Mouse (Mus musculus) midbrain, embryonic 10.5 days (tissue): ENCODE results near the gene Zfp60. TPM values are rescaled to one million over a fixed set of nuclear protein-coding genes. Genes with fewer than 3 reads are reported as not detected.

Source experiments
- DNase-seq: peaks from one replicate; pipeline ENCODE4 v3.0.0-alpha.2; 2017; ENCODE audit warnings: low spot score
- H3K27ac ChIP-seq: fragments of 300-500 bp; sonication (generic); replicated peaks from 2 replicates; pipeline ENCODE4 v1.5.1; 2016; ENCODE audit warnings: mild to moderate bottlenecking
- H3K27me3 ChIP-seq: fragments of 300-500 bp; sonication (generic); 2 replicates; pipeline ENCODE4 v1.6.1; 2016; ENCODE audit warnings: low read depth, mild to moderate bottlenecking; ENCODE audit not compliant: poor library complexity, severe bottlenecking
- H3K36me3 ChIP-seq: fragments of 300-500 bp; sonication (generic); 2 replicates; pipeline ENCODE4 v1.6.1; 2016; ENCODE audit warnings: mild to moderate bottlenecking, moderate library complexity
- H3K4me1 ChIP-seq: fragments of 300-500 bp; sonication (generic); 2 replicates; pipeline ENCODE4 v1.6.1; 2016
- H3K4me3 ChIP-seq: fragments of 300-500 bp; sonication (generic); 2 replicates; pipeline ENCODE4 v1.5.1; 2016; ENCODE audit warnings: mild to moderate bottlenecking, moderate library complexity
- H3K9me3 ChIP-seq: fragments of 300-500 bp; sonication (generic); replicated peaks from 2 replicates; pipeline ENCODE4 v1.6.1; 2016; ENCODE audit warnings: mild to moderate bottlenecking
- WGBS: fragments of 180-500 bp; shearing (Covaris S2); methylation state at CpG from one replicate; pipeline ENCODE4 v1.1.7; 2016; 5-methylcytosine and 5-hydroxymethylcytosine counted together
- polyA plus RNA-seq: library from polyadenylated mRNA; unstranded; fragments of >200 nt; fragmentation: Nextera tagmentation; extraction: Ambion mirVana; gene quantifications from 2 replicates; pipeline ENCODE4 v1.2.1, GENCODE M21; 2016

The Zfp60 gene
- 62.4 and 80.1 TPM in 2 replicates for polyA plus RNA-seq

DNA sequence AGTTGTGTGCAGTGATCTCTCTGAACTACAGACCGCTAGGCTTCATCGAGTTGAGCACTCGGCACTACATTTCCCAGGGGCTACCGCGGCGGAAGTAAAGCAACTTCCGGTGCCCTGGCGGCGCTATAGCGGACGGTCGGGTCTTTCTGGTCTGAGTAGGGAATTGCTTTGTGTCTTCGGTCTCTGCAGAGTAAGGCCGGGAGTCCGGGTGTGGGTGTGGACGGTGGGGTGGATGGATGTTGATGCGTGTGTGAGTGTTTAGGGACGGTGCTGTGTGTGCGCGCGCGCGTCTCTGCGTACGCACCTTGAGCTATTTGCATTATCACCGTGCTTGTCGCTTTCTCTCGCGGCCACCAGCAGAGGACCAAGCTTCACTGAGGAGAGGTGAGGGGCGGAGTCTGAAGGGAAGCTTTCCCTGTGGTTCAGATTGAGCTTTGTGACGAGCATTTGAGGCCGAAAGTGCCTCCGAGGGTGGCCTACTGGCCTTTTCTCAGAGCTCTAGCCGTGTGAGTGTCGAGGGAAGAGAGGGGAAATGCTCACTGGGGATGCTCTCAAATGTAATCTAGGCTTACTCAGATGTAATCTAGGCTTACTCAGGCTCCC lies at the start of gene Zfp60:
TSS of gene Zfp60 (plus strand) at position 109 of the 603 bp plus-strand sequence.
- Histone ChIP-seq H3K27ac (peak within 1 kb of the TSS; percentile 97), H3K36me3 (peaks cover 16% of the 10 kb centered on the region), H3K27me3 (no peaks in the 10 kb centered on the region), H3K4me3 (peak within 1 kb of the TSS; percentile 79), H3K4me1 (peaks cover 45% of the 10 kb centered on the region), H3K9me3 (no peaks in the 10 kb centered on the region)
- DNase-seq = peak; percentile 90
- WGBS = 0% methylated on average over 35 of the region's 35 CpGs

DNA sequence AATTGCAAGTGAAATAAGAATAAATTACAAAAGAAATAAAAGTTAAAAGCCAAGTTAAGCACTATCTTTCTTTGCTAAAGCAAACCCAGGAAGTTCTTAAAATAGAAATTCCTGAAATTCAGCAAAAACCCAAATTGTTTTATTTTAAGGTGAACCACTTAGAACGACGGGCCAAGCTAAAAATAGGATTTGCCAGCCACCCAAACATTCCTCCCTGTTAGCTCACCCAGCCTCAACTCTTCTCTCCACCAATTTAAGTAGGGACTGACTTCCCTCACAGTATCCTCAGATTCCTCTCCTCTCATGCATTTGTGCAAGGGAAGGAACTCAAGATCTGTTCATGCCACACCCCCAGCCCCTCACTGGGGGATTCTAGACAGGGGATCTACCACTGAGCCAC lies 48.0 kb upstream of the Zfp60 start:
- WGBS = 76% methylated on average over 2 of the region's 2 CpGs

DNA sequence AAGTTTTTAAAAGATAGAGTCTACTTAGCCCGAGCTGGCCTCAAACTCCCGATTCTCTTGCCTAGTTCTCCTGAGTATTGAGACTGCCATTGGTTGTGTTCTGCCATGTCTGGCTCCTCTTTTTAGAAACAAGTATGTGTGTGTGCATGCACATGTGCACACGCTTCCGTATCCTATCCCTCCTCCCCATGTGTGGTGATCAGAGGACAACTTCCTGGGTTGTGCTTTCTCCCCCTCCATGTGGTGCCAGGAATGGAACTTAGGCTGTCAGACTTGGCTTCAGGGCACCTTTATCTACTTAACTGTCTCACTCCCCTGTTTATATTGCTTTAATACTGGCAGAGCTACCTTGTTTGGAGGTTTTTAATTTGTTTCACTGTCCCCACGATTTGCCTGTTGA lies 46.0 kb upstream of the Zfp60 start:
- peak overlapping the region; percentile 30 for H3K4me3 ChIP-seq
- no peaks in the 10 kb centered on the region for H3K9me3 ChIP-seq
- no peak for DNase-seq
- peak overlapping the region; percentile 10; the same call in 1 of the 2 replicates for H3K27ac ChIP-seq
- no peaks in the 10 kb centered on the region for H3K27me3 ChIP-seq
- H3K4me1 ChIP-seq = peaks cover 20% of the 10 kb centered on the region
- H3K36me3 ChIP-seq = no peaks in the 10 kb centered on the region
- 37% methylated on average over 5 of the region's 5 CpGs for WGBS

More for the DNA sequence above, 48.0 kb upstream of the Zfp60 start:
- H3K9me3 ChIP-seq = no peaks in the 10 kb centered on the region
- no peak for DNase-seq
- no peaks in the 10 kb centered on the region for H3K36me3 ChIP-seq
- H3K27me3 ChIP-seq = no peaks in the 10 kb centered on the region
- no peak overlapping the region for H3K4me3 ChIP-seq
- peaks cover 7% of the 10 kb centered on the region for H3K4me1 ChIP-seq
- H3K27ac ChIP-seq = no peak overlapping the region

DNA sequence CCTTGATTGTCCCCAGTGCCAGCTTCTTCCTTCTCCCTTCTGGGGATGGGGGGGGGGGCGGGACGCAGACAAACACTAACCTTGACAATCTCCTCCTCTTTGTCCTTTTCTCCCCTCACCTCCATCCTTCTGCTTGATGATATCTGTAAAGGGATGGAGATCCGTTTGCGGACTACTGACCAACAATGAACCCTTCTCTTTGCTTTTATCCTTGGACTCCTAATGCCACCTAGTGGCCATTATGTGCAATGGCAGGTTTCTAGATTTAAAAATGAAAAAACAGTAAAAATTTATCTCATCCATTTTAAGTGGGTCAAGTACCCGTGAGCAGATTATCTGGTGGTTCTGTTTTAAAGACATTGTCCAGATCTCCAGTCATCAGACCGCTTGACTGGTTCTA lies 45.5 kb upstream of the Zfp60 start:
- peak overlapping the region; percentile 10; the same call in 1 of the 2 replicates for H3K27ac ChIP-seq
- no peaks in the 10 kb centered on the region for H3K36me3 ChIP-seq
- H3K27me3 ChIP-seq = no peaks in the 10 kb centered on the region
- DNase-seq = no peak
- H3K9me3 ChIP-seq = no peaks in the 10 kb centered on the region
- peak overlapping the region; percentile 30 for H3K4me3 ChIP-seq
- 2% methylated on average over 6 of the region's 6 CpGs for WGBS
- H3K4me1 ChIP-seq = peaks cover 23% of the 10 kb centered on the region

DNA sequence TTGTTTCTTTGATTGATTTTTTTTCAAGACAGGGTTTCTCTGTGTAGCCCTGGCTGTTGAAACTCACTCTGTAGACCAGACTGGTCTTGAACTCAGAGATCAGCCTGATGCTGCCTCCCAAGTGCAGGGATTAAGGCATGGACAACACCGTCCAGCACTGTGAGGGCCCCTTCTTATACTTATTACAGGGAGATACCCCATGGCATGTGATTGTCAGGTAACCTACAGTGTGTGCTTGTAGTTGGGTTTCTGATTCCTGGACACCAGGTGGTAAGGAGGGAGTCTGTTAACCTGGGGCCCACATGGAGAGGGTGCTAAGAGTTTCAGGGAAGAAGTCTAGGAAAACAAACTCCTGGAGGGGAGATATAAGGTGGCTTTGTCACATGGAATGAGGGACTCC lies 44.1 kb upstream of the Zfp60 start:
- H3K9me3 ChIP-seq = no peaks in the 10 kb centered on the region
- H3K27me3 ChIP-seq = no peaks in the 10 kb centered on the region
- no peak overlapping the region for H3K4me3 ChIP-seq
- H3K36me3 ChIP-seq = no peaks in the 10 kb centered on the region
- H3K27ac ChIP-seq = no peak overlapping the region
- WGBS = 75% methylated on average over 1 of the region's 1 CpGs
- peaks cover 23% of the 10 kb centered on the region for H3K4me1 ChIP-seq
- DNase-seq = no peak

DNA sequence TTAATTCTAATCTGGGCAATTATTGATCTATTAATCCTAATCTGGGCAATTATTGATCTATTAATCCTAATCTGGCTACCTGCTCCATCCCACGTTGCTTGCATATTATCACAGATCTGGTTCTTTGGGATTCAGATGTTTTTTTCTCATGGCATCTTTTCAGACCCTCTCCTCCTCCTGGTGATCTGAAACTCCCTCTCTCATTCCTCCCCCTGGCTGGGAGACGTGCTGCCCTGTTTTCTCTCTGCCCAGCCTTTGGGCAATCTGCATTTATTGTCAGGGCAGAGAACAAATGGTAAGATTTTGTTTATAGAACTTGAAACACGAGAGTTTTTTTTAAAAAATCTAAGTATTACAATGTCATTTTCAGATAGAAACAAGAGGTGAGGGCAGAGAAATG lies 43.4 kb upstream of the Zfp60 start:
- H3K4me3 ChIP-seq = peak overlapping the region; percentile 57; the same call in 1 of the 2 replicates
- WGBS = 75% methylated on average over 3 of the region's 3 CpGs
- no peaks in the 10 kb centered on the region for H3K27me3 ChIP-seq

DNA sequence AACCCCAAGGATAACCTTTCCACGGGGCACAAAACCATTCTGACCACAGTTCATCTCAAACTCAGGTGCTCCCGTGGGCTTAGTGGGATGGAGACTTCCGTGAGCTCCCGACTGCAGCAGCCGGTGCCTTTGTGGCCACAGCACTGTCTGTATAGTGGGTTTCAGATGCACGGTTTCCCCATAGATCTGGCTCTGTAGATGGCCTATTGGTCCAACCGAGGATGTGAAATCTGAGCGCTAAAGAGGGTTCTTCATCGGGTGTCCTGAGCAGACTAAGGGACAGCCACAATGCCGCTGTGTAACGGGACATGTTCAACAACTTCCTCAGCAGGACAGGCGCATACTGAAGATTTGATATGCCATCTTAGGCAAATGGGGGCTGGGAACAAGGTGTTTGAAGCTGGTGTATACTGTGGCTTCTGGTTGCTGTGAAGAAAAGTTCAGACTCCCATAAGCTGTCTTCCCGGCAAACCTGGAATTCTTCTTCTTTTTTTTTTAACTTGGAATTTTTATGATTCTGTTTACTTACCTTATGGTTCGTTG lies 42.9 kb upstream of the Zfp60 start:
- no peaks in the 10 kb centered on the region for H3K27me3 ChIP-seq
- H3K4me3 ChIP-seq = peak overlapping the region; percentile 57
- H3K9me3 ChIP-seq = no peaks in the 10 kb centered on the region
- H3K27ac ChIP-seq = peak overlapping the region; percentile 86
- DNase-seq = no peak
- H3K36me3 ChIP-seq = no peaks in the 10 kb centered on the region
- peaks cover 23% of the 10 kb centered on the region for H3K4me1 ChIP-seq
- WGBS = 50% methylated on average over 14 of the region's 14 CpGs

More for the DNA sequence above, 43.4 kb upstream of the Zfp60 start:
- DNase-seq = no peak
- Histone ChIP-seq H3K9me3 (no peaks in the 10 kb centered on the region), H3K27ac (no peak overlapping the region), H3K4me1 (peaks cover 23% of the 10 kb centered on the region), H3K36me3 (no peaks in the 10 kb centered on the region)

DNA sequence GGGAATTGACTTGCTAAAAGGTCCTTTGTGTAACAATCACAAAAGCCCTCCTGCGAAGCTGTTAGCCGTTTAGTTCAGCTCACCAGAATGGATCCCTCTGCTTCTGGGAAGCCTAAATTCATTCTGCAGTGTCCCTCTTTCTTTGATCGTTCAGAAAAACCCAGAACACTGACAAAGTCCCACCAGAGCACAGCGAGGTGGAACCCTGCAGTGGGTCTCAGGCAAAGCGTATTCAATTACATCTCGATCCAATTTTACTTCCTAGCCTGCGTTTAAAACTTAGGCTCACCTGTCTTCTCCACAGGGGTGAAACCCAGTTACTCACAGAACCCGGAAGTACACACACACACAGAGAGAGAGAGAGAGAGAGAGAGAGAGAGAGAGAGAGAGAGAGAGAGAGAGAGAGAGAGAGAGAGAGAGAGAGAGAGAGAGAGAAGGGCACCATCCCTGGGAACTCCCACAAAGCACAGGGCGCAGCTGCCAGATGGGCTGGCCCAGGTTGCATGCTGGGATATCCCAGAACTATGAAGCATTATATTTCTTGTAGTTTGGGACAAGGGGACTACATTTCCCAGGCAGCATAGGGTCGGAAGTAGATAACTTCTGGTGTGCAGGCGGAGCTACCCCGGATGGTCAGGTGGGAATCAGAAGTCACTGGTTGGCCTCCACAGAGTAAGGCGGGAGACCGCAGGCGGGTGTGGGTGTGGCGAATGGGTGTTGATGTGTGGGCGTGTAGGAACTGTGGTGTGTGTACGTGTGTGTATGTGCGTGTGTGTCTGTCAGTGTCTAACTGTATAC lies 42.2 kb upstream of the Zfp60 start, which contains the start of gene Zfp607b:
TSS of gene Zfp607b (plus strand) at position 526 of the 798 bp plus-strand sequence.
- peak; percentile 88 for DNase-seq
- Histone ChIP-seq H3K4me3 (peak within 1 kb of the TSS; percentile 57), H3K27ac (peak within 1 kb of the TSS; percentile 86), H3K36me3 (peaks cover 3% of the 10 kb centered on the region), H3K9me3 (no peaks in the 10 kb centered on the region), H3K27me3 (no peaks in the 10 kb centered on the region), H3K4me1 (peaks cover 23% of the 10 kb centered on the region)
- under 1% methylated on average over 19 of the region's 19 CpGs for WGBS

DNA sequence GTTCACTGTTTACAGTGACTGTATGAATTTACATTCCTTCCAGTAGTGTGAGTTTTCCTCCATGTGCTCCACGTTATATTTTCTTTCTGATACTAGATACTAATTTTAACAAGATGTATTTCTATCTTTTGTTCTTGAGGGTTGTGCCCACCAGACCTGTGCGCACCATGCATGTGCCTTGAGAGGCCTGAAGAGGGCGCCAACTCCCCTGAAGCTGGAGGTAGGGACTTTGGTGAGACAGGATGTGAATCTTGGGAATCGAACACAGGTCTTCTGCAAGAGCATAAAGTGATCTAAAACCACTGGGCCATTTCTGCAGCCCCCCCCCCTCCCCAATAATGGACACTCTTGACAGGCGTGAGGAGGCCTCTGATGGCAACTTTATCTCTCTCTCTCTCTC lies 40.1 kb upstream of the Zfp60 start:
- Histone ChIP-seq H3K4me1 (peaks cover 19% of the 10 kb centered on the region), H3K27ac (no peak overlapping the region), H3K9me3 (no peaks in the 10 kb centered on the region), H3K36me3 (peaks cover 16% of the 10 kb centered on the region), H3K4me3 (no peak overlapping the region), H3K27me3 (no peaks in the 10 kb centered on the region)
- peak; percentile 50 for DNase-seq
- WGBS = 35% methylated on average over 5 of the region's 5 CpGs

DNA sequence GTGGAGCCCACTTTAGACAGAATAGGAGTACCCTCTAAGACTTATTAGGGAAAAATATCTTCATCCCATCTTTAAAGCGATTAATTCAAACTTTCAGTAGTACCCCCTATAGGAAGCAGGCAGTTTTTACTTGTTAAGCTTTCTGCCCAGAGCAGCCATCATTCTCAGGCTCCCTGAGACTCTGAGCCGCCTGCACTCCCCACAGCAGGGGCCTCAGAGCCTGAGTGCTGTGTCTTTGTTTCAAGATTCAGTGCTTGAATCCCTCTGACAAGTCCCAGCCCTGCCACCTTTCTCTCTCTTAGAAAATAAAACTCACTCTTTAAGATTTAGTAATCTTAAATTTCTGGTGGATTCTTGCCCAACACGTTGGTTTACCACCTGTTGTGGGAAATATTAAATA lies 34.5 kb upstream of the Zfp60 start:
- Histone ChIP-seq H3K4me3 (no peak overlapping the region), H3K27me3 (no peaks in the 10 kb centered on the region), H3K27ac (no peak overlapping the region), H3K36me3 (peaks cover 22% of the 10 kb centered on the region), H3K4me1 (no peaks in the 10 kb centered on the region), H3K9me3 (no peaks in the 10 kb centered on the region)
- 25% methylated on average over 3 of the region's 3 CpGs for WGBS
- no peak for DNase-seq

DNA sequence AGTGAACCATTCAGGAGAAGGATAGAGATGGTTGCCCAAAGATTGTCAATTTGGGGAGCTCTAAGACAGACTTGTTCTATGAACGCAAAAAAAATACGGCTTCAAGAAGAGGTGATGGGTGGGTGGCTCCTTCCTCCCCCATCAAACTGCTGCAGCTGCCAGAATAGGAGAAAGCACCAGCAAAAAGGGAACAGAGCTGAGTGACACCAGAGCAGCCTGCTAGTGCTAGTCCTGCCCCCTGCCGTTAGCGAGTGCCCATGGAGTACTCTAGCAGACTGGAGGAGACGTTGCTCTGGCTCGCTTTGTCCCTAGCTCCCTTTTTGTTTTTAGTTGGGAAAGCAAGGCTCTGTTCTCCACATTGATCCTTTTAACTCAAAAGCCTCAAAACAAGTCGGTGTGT lies 20.8 kb upstream of the Zfp60 start:
- H3K36me3 ChIP-seq = no peaks in the 10 kb centered on the region
- whole genome bisulfite sequencing = 85% methylated on average over 7 of the region's 7 CpGs

DNA sequence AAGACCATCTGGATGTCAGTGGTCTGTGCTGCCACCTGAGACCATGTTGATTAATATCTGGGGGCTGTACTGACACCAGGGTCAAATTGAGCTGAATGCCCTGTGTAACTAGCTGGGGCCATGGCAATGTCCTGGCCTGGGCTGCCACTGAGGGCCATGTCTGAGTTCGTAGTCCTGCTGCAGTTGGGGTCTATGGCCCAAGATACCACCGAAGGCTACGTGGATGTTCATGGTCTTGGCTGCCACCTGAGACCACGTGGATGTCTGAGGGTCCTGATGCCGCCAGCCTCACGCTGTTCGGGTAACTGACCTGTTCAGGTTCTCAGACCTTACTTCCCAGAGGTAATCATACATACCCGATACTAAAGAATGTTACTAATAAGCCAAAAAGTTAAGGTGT lies 9.2 kb upstream of the Zfp60 start:
- H3K27ac ChIP-seq = no peak overlapping the region
- H3K4me1 ChIP-seq = peaks cover 3% of the 10 kb centered on the region
- H3K27me3 ChIP-seq = no peaks in the 10 kb centered on the region
- DNase-seq = no peak
- WGBS = 92% methylated on average over 8 of the region's 8 CpGs
- no peak overlapping the region for H3K4me3 ChIP-seq
- H3K9me3 ChIP-seq = no peaks in the 10 kb centered on the region; the same call in 1 of the 2 replicates
- H3K36me3 ChIP-seq = no peaks in the 10 kb centered on the region

More for the DNA sequence above, 20.8 kb upstream of the Zfp60 start:
- Histone ChIP-seq H3K4me3 (no peak overlapping the region), H3K4me1 (no peaks in the 10 kb centered on the region), H3K27me3 (no peaks in the 10 kb centered on the region), H3K27ac (no peak overlapping the region), H3K9me3 (peaks cover 36% of the 10 kb centered on the region)
- no peak for DNase-seq
